Comparison of ENCODE assay signal across 24 mouse cellular contexts in the genomic region with DNA sequence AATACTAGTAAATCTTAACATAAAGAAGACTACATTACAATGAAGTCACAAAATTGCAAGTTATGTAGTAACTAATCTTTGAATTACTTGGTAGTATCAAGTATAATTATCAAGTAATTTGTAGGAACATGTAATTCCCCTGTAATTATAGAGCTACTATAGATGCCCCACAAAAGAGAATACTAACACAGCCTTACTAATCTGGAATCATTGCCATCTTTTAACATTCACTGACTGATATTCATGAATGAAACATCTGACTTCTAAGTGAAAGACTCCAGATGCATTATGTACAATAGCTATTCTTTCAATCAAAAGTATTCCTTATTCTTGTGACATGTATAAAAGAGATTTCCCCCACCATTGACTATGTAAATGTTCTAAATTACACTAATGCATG.
DNase-seq lines count a peak whose midpoint lies in the region; ATAC-seq and TF ChIP-seq lines count a peak whose summit lies in the region.
"Had no signal": no experiment of that assay in that cellular context is flagged by ENCODE, and none has a peak within 500 bp of the region (broad histone marks: within the 10 kb centered on the region; RNA-seq: fewer than 3 reads in every experiment).

No protein-coding gene starts in this region.

- no peak overlapping the region for H3K9ac ChIP-seq in forebrain, embryonic 13.5 days
- H3K9ac ChIP-seq in forebrain, embryonic 15.5 days (replicated peaks): no peak overlapping the region
- no peak overlapping the region for H3K9ac ChIP-seq in forebrain, postnatal 0 days
- H3K9ac ChIP-seq: embryonic facial prominence, embryonic 13.5 days; embryonic facial prominence, embryonic 15.5 days had no signal

- ATAC-seq in forebrain, embryonic 13.5 days: 0 out of 2 replicates have a peak, but pooled peaks have one; percentile 41
- peak; percentile 66 for ATAC-seq in forebrain, embryonic 15.5 days (replicated peaks)
- no peak for ATAC-seq in forebrain, postnatal 0 days
- ATAC-seq: activated CD4-positive, CD25-positive, alpha-beta regulatory T cell, adult 4 months; CD4-positive, CD25-positive, alpha-beta regulatory T cell, adult 4 months; Patski had no signal

- TF ChIP-seq CTCF in forebrain, postnatal 0 days (IDR thresholded peaks at IDR 0.05; ENCODE audit: low read depth): no peak
- no peak for TF ChIP-seq CTCF in brain, embryonic 14.5 days (IDR thresholded peaks at IDR 0.05; ENCODE audit: borderline replicate concordance, extremely low read depth, insufficient read depth, insufficient read length)

- no peak for TF ChIP-seq POLR2A in brain, embryonic 14.5 days (IDR thresholded peaks at IDR 0.05; ENCODE audit: borderline replicate concordance, extremely low read depth, insufficient read depth, insufficient read length, poor library complexity, severe bottlenecking)

- H3K9me3 ChIP-seq in forebrain, embryonic 13.5 days (replicated peaks): no peaks in the 10 kb centered on the region
- H3K9me3 ChIP-seq in forebrain, embryonic 10.5 days: no peaks in the 10 kb centered on the region
- no peaks in the 10 kb centered on the region for H3K9me3 ChIP-seq in forebrain, embryonic 15.5 days
- no peaks in the 10 kb centered on the region for H3K9me3 ChIP-seq in forebrain, postnatal 0 days (ENCODE audit: low read length)
- H3K9me3 ChIP-seq: embryonic facial prominence, embryonic 13.5 days; embryonic facial prominence, embryonic 15.5 days; G1E had no signal

- H3K27me3 ChIP-seq in forebrain, embryonic 13.5 days: no peaks in the 10 kb centered on the region
- H3K27me3 ChIP-seq in forebrain, embryonic 10.5 days (ENCODE audit: poor library complexity, severe bottlenecking): no peaks in the 10 kb centered on the region
- no peaks in the 10 kb centered on the region for H3K27me3 ChIP-seq in forebrain, embryonic 15.5 days
- H3K27me3 ChIP-seq in forebrain, postnatal 0 days (ENCODE audit: insufficient read depth, low read length): no peaks in the 10 kb centered on the region
- H3K27me3 ChIP-seq: CH12.LX; embryonic facial prominence, embryonic 13.5 days; embryonic facial prominence, embryonic 15.5 days; Patski had no signal

- no peak for DNase-seq in forebrain, embryonic 10.5 days (ENCODE audit: extremely low spot score, low spot score)
- DNase-seq in forebrain, postnatal 0 days: no peak
- peak; percentile 54 for DNase-seq in brain, embryonic 14.5 days (ENCODE audit: low read depth)
- DNase-seq: adrenal gland, adult 8-10 months; adrenal gland, postnatal 14 days; adrenal gland, postnatal 36 days; B cell, adult 2 months; cerebellum, adult 11 months; cerebellum, adult 18-20 months; cerebellum, adult 8-10 months; cerebellum, adult 9-11 months; cerebellum, postnatal 14 days; cerebellum, postnatal 36 days; embryo, embryonic 11 days had no signal

- no peaks in the 10 kb centered on the region for H3K36me3 ChIP-seq in forebrain, embryonic 13.5 days (ENCODE audit: poor library complexity, severe bottlenecking)
- no peaks in the 10 kb centered on the region for H3K36me3 ChIP-seq in forebrain, embryonic 10.5 days (replicated peaks)
- no peaks in the 10 kb centered on the region for H3K36me3 ChIP-seq in forebrain, embryonic 15.5 days
- H3K36me3 ChIP-seq in forebrain, postnatal 0 days (ENCODE audit: insufficient read depth): no peaks in the 10 kb centered on the region
- H3K36me3 ChIP-seq: embryonic facial prominence, embryonic 13.5 days; embryonic facial prominence, embryonic 15.5 days; G1E had no signal

- no peak overlapping the region for H3K4me3 ChIP-seq in forebrain, embryonic 13.5 days
- H3K4me3 ChIP-seq in forebrain, embryonic 10.5 days: no peak overlapping the region
- H3K4me3 ChIP-seq in forebrain, embryonic 15.5 days: no peak overlapping the region
- H3K4me3 ChIP-seq in forebrain, postnatal 0 days (ENCODE audit: low read depth, low read length): no peak overlapping the region
- H3K4me3 ChIP-seq: embryonic facial prominence, embryonic 13.5 days; embryonic facial prominence, embryonic 15.5 days; erythroblast, embryonic 14.5 days had no signal

- no peak overlapping the region for H3K27ac ChIP-seq in forebrain, embryonic 13.5 days
- H3K27ac ChIP-seq in forebrain, embryonic 10.5 days: no peak overlapping the region
- H3K27ac ChIP-seq in forebrain, embryonic 15.5 days (replicated peaks): no peak overlapping the region
- H3K27ac ChIP-seq in forebrain, postnatal 0 days (ENCODE audit: low read depth, low read length): no peak overlapping the region
- H3K27ac ChIP-seq: embryonic facial prominence, embryonic 13.5 days; embryonic facial prominence, embryonic 15.5 days had no signal

- no peak overlapping the region for H3K4me2 ChIP-seq in forebrain, embryonic 13.5 days
- H3K4me2 ChIP-seq in forebrain, embryonic 15.5 days (replicated peaks): no peak overlapping the region
- H3K4me2 ChIP-seq in forebrain, postnatal 0 days (ENCODE audit: low read depth): no peak overlapping the region
- H3K4me2 ChIP-seq: embryonic facial prominence, embryonic 13.5 days; embryonic facial prominence, embryonic 15.5 days had no signal

- H3K4me1 ChIP-seq in forebrain, embryonic 13.5 days: no peaks in the 10 kb centered on the region
- H3K4me1 ChIP-seq in forebrain, embryonic 10.5 days: no peaks in the 10 kb centered on the region
- no peaks in the 10 kb centered on the region for H3K4me1 ChIP-seq in forebrain, embryonic 15.5 days
- H3K4me1 ChIP-seq in forebrain, postnatal 0 days (ENCODE audit: insufficient read depth): no peaks in the 10 kb centered on the region
- H3K4me1 ChIP-seq: embryonic facial prominence, embryonic 13.5 days; embryonic facial prominence, embryonic 15.5 days had no signal
